Mouse (Mus musculus) C2C12 (cell line): ENCODE results near the gene Fam193b.

Experiments
- CTCF ChIP-seq: IDR thresholded peaks from one replicate; pipeline ENCODE4 v1.5.1; 2011; ENCODE audit not compliant: control insufficient read depth, insufficient read depth, insufficient read length
- FOSL1 ChIP-seq: IDR thresholded peaks from one replicate; pipeline ENCODE4 v1.8.0; 2011; ENCODE audit warnings: mild to moderate bottlenecking, low read length; ENCODE audit not compliant: poor library complexity, insufficient read depth, severe bottlenecking
- MAX ChIP-seq: IDR thresholded peaks from one replicate; pipeline ENCODE4 v1.6.1; 2011; ENCODE audit warnings: mild to moderate bottlenecking, control low read depth
- MYOG ChIP-seq: IDR thresholded peaks from one replicate; pipeline ENCODE4 v1.6.1; 2011; ENCODE audit not compliant: control insufficient read depth, insufficient read length; ENCODE audit errors: extremely low read depth

DNA sequence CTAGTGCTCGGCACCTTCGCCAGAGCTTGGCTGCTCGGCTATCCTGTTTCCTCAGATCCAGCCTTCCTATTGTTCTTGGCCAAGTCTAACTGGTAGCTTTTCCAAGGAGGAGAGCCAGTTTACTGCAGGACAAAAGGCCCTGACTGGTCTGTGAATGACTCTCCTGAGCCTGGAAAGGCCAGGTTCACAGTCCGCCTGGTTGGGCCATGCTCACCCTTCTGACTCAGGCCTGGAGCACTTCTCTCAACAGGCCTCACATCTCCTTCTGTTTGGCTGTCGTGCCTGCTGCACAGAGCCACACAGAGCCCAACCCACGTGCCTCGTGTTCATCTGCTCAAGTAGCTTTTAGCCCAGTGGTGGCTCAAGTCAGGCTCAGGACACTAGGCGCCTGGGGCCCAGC is 48.2 kb downstream of the Fam193b start:
- TF ChIP-seq FOSL1 = no peak
- TF ChIP-seq MYOG = no peak
- TF ChIP-seq CTCF = no peak
- TF ChIP-seq MAX = no peak
